Mouse (Mus musculus): ENCODE measurements around the gene Fstl4.

DNA sequence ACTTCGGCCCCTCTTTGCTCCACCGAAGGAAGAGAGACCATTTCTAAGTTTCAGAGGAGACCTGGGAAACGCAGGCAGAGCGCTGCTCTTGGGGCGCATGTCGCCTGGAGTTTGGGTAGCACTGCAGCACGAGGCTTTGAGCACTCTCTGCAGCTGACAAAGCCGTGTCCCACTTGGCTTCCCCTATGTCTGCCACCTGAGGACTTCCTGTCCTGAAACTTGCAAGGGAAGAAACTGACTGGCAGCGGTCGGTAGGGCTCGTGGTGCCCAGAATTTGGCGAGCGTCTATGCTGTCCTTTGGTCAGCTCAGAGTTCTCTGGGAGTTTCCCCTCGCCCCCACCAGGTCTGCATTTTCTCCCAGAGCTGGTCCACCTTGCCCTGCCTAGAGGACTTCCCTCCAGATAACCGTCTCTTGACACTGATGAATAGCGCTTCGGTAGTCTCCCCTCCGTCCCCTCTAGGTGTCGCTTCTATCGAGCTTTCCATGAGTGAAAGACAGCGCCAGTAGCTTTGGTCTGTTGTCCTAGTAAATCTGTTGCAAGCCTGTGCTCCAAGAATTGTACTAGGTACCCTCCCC is 1.3 kb downstream of the Fstl4 start:
- TF ChIP-seq CTCF (IDR thresholded peaks at IDR 0.05; ENCODE audit: low read depth, low read length) (no peak), POLR2A (IDR thresholded peaks at IDR 0.05; ENCODE audit: borderline replicate concordance, low read depth, low read length) (no peak)
